Mouse (Mus musculus) intestine, embryonic 14.5 days (tissue): ENCODE measurements around the gene B3galnt2. TPM values are rescaled to one million over a fixed set of nuclear protein-coding genes. Genes with fewer than 3 reads are reported as not detected.
"Not testable (repeated sequence)": the region's sequence is repeated elsewhere in the genome, so short reads cannot be mapped to it uniquely, and the experiment has no call there.

Experiments
- ATAC-seq: fragments of 200-750 bp; cut with Nextera tagmentation; replicated peaks from 2 replicates; pipeline ENCODE4 v1.8.0; 2017; ENCODE audit warnings: low read depth, moderate number of reproducible peaks, moderate TSS enrichment, moderate library complexity; ENCODE audit not compliant: low FRiP score, low TSS enrichment
- DNase-seq: peaks from one replicate; pipeline ENCODE4 v3.0.0-alpha.2; 2018; ENCODE audit warnings: low spot score
- H3K27ac ChIP-seq: fragments of 300-500 bp; sonication (generic); 2 replicates; pipeline ENCODE4 v1.5.1; 2014; ENCODE audit warnings: low read depth, mild to moderate bottlenecking, control low read depth
- H3K27me3 ChIP-seq: fragments of 300-500 bp; sonication (generic); replicated peaks from 2 replicates; pipeline ENCODE4 v1.6.1; 2014; ENCODE audit warnings: low read length, control low read depth; ENCODE audit not compliant: control insufficient read depth, insufficient read depth
- H3K36me3 ChIP-seq: fragments of 300-500 bp; sonication (generic); 2 replicates; pipeline ENCODE4 v1.6.1; 2014; ENCODE audit warnings: low read length, control low read depth; ENCODE audit not compliant: control insufficient read depth, insufficient read depth
- H3K4me1 ChIP-seq: fragments of 300-500 bp; sonication (generic); replicated peaks from 2 replicates; pipeline ENCODE4 v1.6.1; 2014; ENCODE audit warnings: low read length, control low read depth, mixed read lengths; ENCODE audit not compliant: control insufficient read depth, insufficient read depth
- H3K4me2 ChIP-seq: fragments of 300-500 bp; sonication (generic); 2 replicates; pipeline ENCODE4 v1.6.1; 2014; ENCODE audit warnings: low read length
- H3K4me3 ChIP-seq: fragments of 300-500 bp; sonication (generic); 2 replicates; pipeline ENCODE4 v1.5.1; 2014; ENCODE audit warnings: low read depth, low read length, control low read depth, mixed read lengths
- H3K9ac ChIP-seq: fragments of 300-500 bp; sonication (generic); 2 replicates; pipeline ENCODE4 v1.6.1; 2014; ENCODE audit warnings: mild to moderate bottlenecking, low read length
- H3K9me3 ChIP-seq: fragments of 300-500 bp; sonication (generic); 2 replicates; pipeline ENCODE4 v1.6.1; 2016; ENCODE audit warnings: low read length, control low read depth; ENCODE audit not compliant: control insufficient read depth
- WGBS: fragments of 180-500 bp; shearing (Covaris S2); extraction: QIAGEN DNeasy Blood & Tissue Kit; methylation state at CpG from one replicate; pipeline ENCODE4 v1.1.7; 2014; 5-methylcytosine and 5-hydroxymethylcytosine counted together
- polyA plus RNA-seq: library from polyadenylated mRNA; unstranded; fragments of >200 nt; fragmentation: Nextera tagmentation; extraction: Ambion mirVana; gene quantifications from 2 replicates; pipeline ENCODE4 v1.2.1, GENCODE M21; 2014

The B3galnt2 gene
- polyA plus RNA-seq, 1 experiment from 2014 or later = 38.0 TPM

DNA sequence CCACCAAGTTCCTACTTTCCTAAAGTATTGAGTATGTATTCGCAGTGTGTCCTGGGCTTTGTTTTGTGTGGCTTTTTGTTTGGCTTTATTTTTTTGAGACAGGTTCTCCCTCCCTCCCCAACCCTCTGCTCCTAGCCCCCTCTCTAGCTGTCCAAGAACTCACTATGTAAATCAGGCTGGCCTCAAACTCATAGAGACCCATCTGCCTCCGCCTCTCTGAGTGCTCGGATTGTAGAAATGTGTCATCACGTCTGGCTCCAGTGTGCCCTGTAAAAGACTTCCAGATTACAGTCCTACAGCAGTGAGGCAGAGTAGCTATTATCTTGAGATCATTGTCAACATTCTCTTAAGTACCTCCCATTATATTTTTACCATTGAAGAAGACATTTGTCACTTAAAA lies 6.8 kb downstream of the B3galnt2 start:
- H3K4me3 ChIP-seq = no peak overlapping the region
- no peaks in the 10 kb centered on the region for H3K9me3 ChIP-seq
- ATAC-seq (no peak), DNase-seq (no peak)
- H3K4me1 ChIP-seq = no peaks in the 10 kb centered on the region; the same call in 1 of the 2 replicates
- H3K27ac ChIP-seq = no peak overlapping the region
- H3K4me2 ChIP-seq = no peak overlapping the region
- no peak overlapping the region for H3K9ac ChIP-seq
- peaks cover 5% of the 10 kb centered on the region; the same call in 1 of the 2 replicates for H3K36me3 ChIP-seq
- WGBS = 84% methylated on average over 4 of the region's 4 CpGs
- no peaks in the 10 kb centered on the region for H3K27me3 ChIP-seq

DNA sequence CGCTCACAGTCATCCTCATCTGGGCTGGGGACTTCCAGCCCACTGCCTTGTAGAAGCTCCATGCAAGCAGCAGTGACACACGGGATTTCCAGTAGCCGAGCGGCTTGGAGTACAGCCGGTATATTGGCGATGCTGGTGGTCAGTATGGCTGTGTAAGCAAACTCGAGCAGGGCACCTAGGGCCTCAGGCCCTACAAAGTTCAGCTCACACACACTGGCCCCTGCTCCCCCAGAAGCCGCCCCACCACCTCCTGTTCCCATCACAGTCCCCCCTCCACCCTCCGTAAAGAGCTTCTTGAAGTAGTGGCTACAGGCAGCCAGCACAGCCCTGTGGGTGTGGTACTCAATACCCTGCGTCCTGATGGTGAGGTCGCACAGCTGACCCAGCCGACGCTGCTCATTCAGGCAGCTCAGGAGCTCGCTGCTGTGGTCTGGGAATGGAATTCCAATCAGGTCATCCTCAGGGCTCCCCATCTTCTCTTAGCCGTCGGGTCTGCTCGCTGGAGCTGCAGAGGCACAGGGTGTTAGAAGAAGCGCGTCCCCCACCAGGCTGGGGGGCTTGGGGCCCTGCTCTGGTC lies 11.2 kb downstream of the B3galnt2 start:
- WGBS = 66% methylated on average over 19 of the region's 19 CpGs
- H3K27me3 ChIP-seq = no peaks in the 10 kb centered on the region

GRCm38 (mm10) chr13:13966172-13966571 lies 11.9 kb downstream of the B3galnt2 start:
- WGBS = 64% methylated on average over 4 of the region's 4 CpGs
- H3K4me3 ChIP-seq = no peak overlapping the region
- peaks cover 16% of the 10 kb centered on the region for H3K36me3 ChIP-seq
- no peak overlapping the region for H3K9ac ChIP-seq
- no peak for DNase-seq
- H3K9me3 ChIP-seq = no peaks in the 10 kb centered on the region
- ATAC-seq = no peak
- no peaks in the 10 kb centered on the region for H3K4me1 ChIP-seq
- H3K4me2 ChIP-seq = no peak overlapping the region
- no peak overlapping the region for H3K27ac ChIP-seq
- no peaks in the 10 kb centered on the region for H3K27me3 ChIP-seq

More for the DNA sequence above, 11.2 kb downstream of the B3galnt2 start:
- H3K4me1 ChIP-seq = no peaks in the 10 kb centered on the region
- ATAC-seq (no peak), DNase-seq (no peak)
- no peak overlapping the region for H3K4me3 ChIP-seq
- no peaks in the 10 kb centered on the region for H3K9me3 ChIP-seq
- no peak overlapping the region for H3K4me2 ChIP-seq
- H3K27ac ChIP-seq = no peak overlapping the region
- H3K36me3 ChIP-seq = peaks cover 16% of the 10 kb centered on the region
- H3K9ac ChIP-seq = no peak overlapping the region

- H3K27me3 ChIP-seq = no peaks in the 10 kb centered on the region
- H3K27ac ChIP-seq = no peak overlapping the region
- H3K36me3 ChIP-seq = peaks cover 16% of the 10 kb centered on the region
- DNase-seq (no peak), ATAC-seq (peak; percentile 60; the same call in 1 of the 2 replicates)
- no peaks in the 10 kb centered on the region for H3K9me3 ChIP-seq
- WGBS = 88% methylated on average over 4 of the region's 4 CpGs
- H3K4me2 ChIP-seq = no peak overlapping the region
- H3K4me1 ChIP-seq = no peaks in the 10 kb centered on the region
- H3K4me3 ChIP-seq = no peak overlapping the region
- H3K9ac ChIP-seq = no peak overlapping the region
Observed at GRCm38 (mm10) chr13:13968629-13969111, 14.4 kb downstream of the B3galnt2 start.

GRCm38 (mm10) chr13:13969796-13970195 lies 15.5 kb downstream of the B3galnt2 start:
- H3K27me3 ChIP-seq = no peaks in the 10 kb centered on the region
- H3K36me3 ChIP-seq = peaks cover 16% of the 10 kb centered on the region
- H3K4me3 ChIP-seq = no peak overlapping the region
- no peaks in the 10 kb centered on the region for H3K9me3 ChIP-seq
- ATAC-seq (no peak), DNase-seq (no peak)
- no peaks in the 10 kb centered on the region for H3K4me1 ChIP-seq
- no peak overlapping the region for H3K4me2 ChIP-seq
- no peak overlapping the region for H3K27ac ChIP-seq
- WGBS = 94% methylated on average over 1 of the region's 1 CpGs
- no peak overlapping the region for H3K9ac ChIP-seq

DNA sequence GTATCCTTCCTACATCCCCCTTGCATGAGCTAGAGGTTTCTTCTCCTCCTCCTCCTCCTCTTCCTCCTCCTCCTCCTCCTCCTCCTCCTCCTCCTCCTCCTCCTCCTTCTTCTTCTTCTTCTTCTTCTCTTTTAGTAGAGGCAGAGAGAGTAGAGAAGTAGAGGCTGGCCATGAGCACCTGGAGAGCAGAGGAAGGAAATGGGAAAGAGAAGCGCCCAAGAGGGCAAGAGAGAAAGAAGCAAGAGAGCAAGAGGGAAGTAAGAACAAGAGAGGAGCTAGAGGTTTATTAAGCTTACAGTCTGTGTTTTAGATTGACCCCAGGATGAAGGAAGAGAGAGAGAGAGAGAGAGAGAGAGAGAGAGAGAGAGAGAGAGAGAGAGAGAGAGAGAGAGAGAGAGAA lies 27.6 kb downstream of the B3galnt2 start:
- DNase-seq, H3K4me3 ChIP-seq, H3K4me1 ChIP-seq, H3K9ac ChIP-seq, H3K27me3 ChIP-seq, H3K9me3 ChIP-seq, H3K4me2 ChIP-seq, H3K27ac ChIP-seq, ATAC-seq: not testable (repeated sequence)
- whole genome bisulfite sequencing = 70% methylated on average over 1 of the region's 1 CpGs
- peaks cover 12% of the 10 kb centered on the region; the same call in 1 of the 2 replicates for H3K36me3 ChIP-seq

DNA sequence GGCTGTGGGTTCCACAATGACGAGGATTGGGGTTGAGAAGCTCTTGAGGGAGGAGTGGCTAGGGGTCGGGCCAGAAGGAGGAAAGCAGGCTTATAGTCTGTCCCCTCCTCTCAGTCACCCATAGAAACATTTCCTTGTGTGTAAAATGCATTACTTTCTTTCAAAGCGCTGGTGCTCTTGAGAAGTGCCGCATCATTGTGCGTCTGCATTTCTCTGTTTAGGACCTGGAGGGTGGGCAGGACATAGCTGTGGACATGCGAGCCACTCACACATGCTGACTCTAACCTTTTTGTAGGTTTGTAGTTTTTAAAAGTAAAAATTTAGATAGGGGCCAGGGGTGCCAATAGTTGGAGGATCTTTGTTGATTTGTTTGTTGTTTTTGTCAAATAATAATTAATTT lies 29.3 kb downstream of the B3galnt2 start:
- 91% methylated on average over 6 of the region's 6 CpGs for WGBS
- Histone ChIP-seq H3K9ac (no peak overlapping the region), H3K36me3 (peaks cover 16% of the 10 kb centered on the region), H3K4me2 (no peak overlapping the region), H3K27ac (no peak overlapping the region), H3K27me3 (no peaks in the 10 kb centered on the region), H3K9me3 (no peaks in the 10 kb centered on the region), H3K4me1 (no peaks in the 10 kb centered on the region), H3K4me3 (no peak overlapping the region)
- no peak for ATAC-seq
- no peak for DNase-seq

- no peak for DNase-seq
- Histone ChIP-seq H3K27me3 (no peaks in the 10 kb centered on the region), H3K27ac (no peak overlapping the region), H3K4me3 (no peak overlapping the region), H3K4me2 (no peak overlapping the region), H3K4me1 (no peaks in the 10 kb centered on the region), H3K36me3 (peaks cover 63% of the 10 kb centered on the region), H3K9ac (no peak overlapping the region), H3K9me3 (no peaks in the 10 kb centered on the region)
- WGBS = 83% methylated on average over 2 of the region's 2 CpGs
- ATAC-seq = no peak
Observed at GRCm38 (mm10) chr13:13989135-13989534, 34.9 kb downstream of the B3galnt2 start.

DNA sequence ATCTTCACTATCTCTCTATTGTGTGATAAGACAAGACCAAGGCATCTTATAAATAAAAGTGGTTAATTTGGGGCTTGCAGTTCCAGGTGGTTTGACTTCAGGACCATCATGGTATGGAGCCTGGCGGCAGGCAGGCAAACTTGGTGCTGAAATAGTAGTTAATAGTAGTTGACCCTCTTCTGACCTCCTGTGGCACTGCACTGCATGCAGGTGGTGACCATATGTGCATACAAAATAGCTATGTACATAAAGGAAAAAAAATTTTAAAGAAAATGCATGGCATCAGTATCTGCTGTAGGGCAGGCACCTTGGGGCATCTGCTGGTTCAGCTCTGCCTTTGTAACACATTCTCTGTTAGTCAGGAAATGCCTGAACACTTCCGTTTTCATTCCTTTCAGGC lies 36.1 kb downstream of the B3galnt2 start:
- Histone ChIP-seq H3K4me1 (no peaks in the 10 kb centered on the region), H3K4me3 (no peak overlapping the region), H3K9me3 (no peaks in the 10 kb centered on the region), H3K27me3 (no peaks in the 10 kb centered on the region), H3K27ac (no peak overlapping the region), H3K4me2 (no peak overlapping the region), H3K9ac (no peak overlapping the region), H3K36me3 (peaks cover 70% of the 10 kb centered on the region)
- ATAC-seq (no peak), DNase-seq (no peak)
- WGBS = 70% methylated on average over 2 of the region's 2 CpGs
